7 mouse cellular contexts compared by ENCODE assay signal in the genomic region with DNA sequence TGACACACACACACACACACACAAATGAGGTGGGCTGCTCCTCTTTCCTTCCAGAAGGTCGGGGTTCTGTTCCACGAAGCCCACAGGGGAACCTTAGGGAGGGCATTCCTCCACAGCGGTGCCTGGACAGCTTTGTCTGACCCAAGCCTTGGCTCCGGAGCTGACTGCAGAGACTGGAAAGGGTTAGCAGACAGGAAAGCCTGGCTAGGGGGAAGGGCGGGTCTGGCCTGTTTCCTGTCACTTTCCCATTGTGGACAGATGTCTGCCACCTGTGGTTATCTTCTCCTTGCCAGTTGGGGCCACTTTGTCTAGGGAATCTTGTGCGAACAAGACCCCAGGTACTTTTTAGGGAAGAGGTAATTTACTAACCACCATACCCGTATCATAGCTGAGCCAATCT. TPM values are rescaled to one million over a fixed set of nuclear protein-coding genes. Genes with fewer than 3 reads are reported as not detected.
DNase-seq lines count a peak whose midpoint lies in the region; ATAC-seq and TF ChIP-seq lines count a peak whose summit lies in the region.

No protein-coding gene starts in this region.

- peak overlapping the region; percentile 37 for H3K4me2 ChIP-seq in forebrain, embryonic 11.5 days (ENCODE audit: low read depth, low read length, severe bottlenecking)
- H3K4me2 ChIP-seq in hindbrain, postnatal 0 days (ENCODE audit: low read depth, low read length) = peak overlapping the region; percentile 49
- peak overlapping the region; percentile 55 for H3K4me2 ChIP-seq in liver, embryonic 15.5 days
- peak overlapping the region; percentile 48 for H3K4me2 ChIP-seq in stomach, embryonic 14.5 days (replicated peaks; ENCODE audit: low read depth, low read length)

- no peak overlapping the region for H3K9ac ChIP-seq in forebrain, embryonic 11.5 days (ENCODE audit: low read length)
- H3K9ac ChIP-seq in hindbrain, postnatal 0 days (replicated peaks; ENCODE audit: low read length) = no peak overlapping the region; the same call in 1 of the 2 replicates
- no peak overlapping the region for H3K9ac ChIP-seq in liver, embryonic 15.5 days
- H3K9ac ChIP-seq in stomach, embryonic 14.5 days (replicated peaks; ENCODE audit: low read depth, low read length) = no peak overlapping the region

- peaks cover 7% of the 10 kb centered on the region for H3K27me3 ChIP-seq in forebrain, embryonic 11.5 days (ENCODE audit: control insufficient read depth, insufficient read depth, low read length)
- no peaks in the 10 kb centered on the region for H3K27me3 ChIP-seq in hindbrain, postnatal 0 days (ENCODE audit: insufficient read depth, low read length)
- peaks cover 25% of the 10 kb centered on the region for H3K27me3 ChIP-seq in liver, embryonic 15.5 days
- H3K27me3 ChIP-seq in stomach, embryonic 14.5 days (ENCODE audit: control insufficient read depth, insufficient read depth, low read length) = no peaks in the 10 kb centered on the region

- peak overlapping the region; percentile 53 for H3K4me3 ChIP-seq in brown adipose tissue, adult 24 weeks (ENCODE audit: insufficient read depth, low read depth, low read length)
- H3K4me3 ChIP-seq in forebrain, embryonic 11.5 days (ENCODE audit: low read depth, low read length) = no peak overlapping the region; the same call in 1 of the 2 replicates
- H3K4me3 ChIP-seq in hindbrain, postnatal 0 days (ENCODE audit: low read length) = peak overlapping the region; percentile 21
- H3K4me3 ChIP-seq in liver, embryonic 15.5 days (replicated peaks) = peak overlapping the region; percentile 35
- peak overlapping the region; percentile 27 for H3K4me3 ChIP-seq in stomach, embryonic 14.5 days (ENCODE audit: low read depth, low read length)

- no peaks in the 10 kb centered on the region for H3K4me1 ChIP-seq in brown adipose tissue, adult 24 weeks (ENCODE audit: control insufficient read depth, insufficient read depth, insufficient read length, low read length)
- H3K4me1 ChIP-seq in forebrain, embryonic 11.5 days (replicated peaks; ENCODE audit: control insufficient read depth, insufficient read depth, low read length) = peaks cover 8% of the 10 kb centered on the region
- H3K4me1 ChIP-seq in hindbrain, postnatal 0 days (ENCODE audit: insufficient read depth, low read length) = peaks cover 5% of the 10 kb centered on the region; the same call in 1 of the 2 replicates
- peaks cover 9% of the 10 kb centered on the region for H3K4me1 ChIP-seq in liver, embryonic 15.5 days (replicated peaks)
- H3K4me1 ChIP-seq in stomach, embryonic 14.5 days (ENCODE audit: control insufficient read depth, insufficient read depth, low read length) = no peaks in the 10 kb centered on the region

- TF ChIP-seq CTCF in hindbrain, postnatal 0 days (IDR thresholded peaks at IDR 0.05; ENCODE audit: low read depth) = no peak

- WGBS in forebrain, embryonic 11.5 days = 9% methylated on average over 7 of the region's 7 CpGs
- 9% methylated on average over 7 of the region's 7 CpGs for WGBS in hindbrain, postnatal 0 days
- 2% methylated on average over 7 of the region's 7 CpGs for WGBS in liver, embryonic 15.5 days (ENCODE audit: insufficient replicate concordance)
- WGBS in stomach, embryonic 14.5 days = 4% methylated on average over 7 of the region's 7 CpGs

- H3K27ac ChIP-seq in brown adipose tissue, adult 24 weeks (replicated peaks; ENCODE audit: low read depth, low read length) = no peak overlapping the region
- H3K27ac ChIP-seq in forebrain, embryonic 11.5 days (ENCODE audit: low read depth, low read length) = no peak overlapping the region
- H3K27ac ChIP-seq in hindbrain, postnatal 0 days = no peak overlapping the region
- H3K27ac ChIP-seq in liver, embryonic 15.5 days (replicated peaks) = no peak overlapping the region
- no peak overlapping the region for H3K27ac ChIP-seq in stomach, embryonic 14.5 days (ENCODE audit: low read length)

- no peak for ATAC-seq in forebrain, embryonic 11.5 days (replicated peaks; ENCODE audit: low FRiP score)
- ATAC-seq in hindbrain, postnatal 0 days = no peak
- no peak for ATAC-seq in liver, embryonic 15.5 days (ENCODE audit: insufficient read depth)
- ATAC-seq in stomach, embryonic 14.5 days (ENCODE audit: insufficient number of reproducible peaks, insufficient read depth, low FRiP score, low read depth) = peak; percentile 34; the same call in 1 of the 2 replicates

- no peaks in the 10 kb centered on the region for H3K36me3 ChIP-seq in forebrain, embryonic 11.5 days (ENCODE audit: control insufficient read depth, insufficient read depth, low read length)
- no peaks in the 10 kb centered on the region for H3K36me3 ChIP-seq in hindbrain, postnatal 0 days (ENCODE audit: insufficient read depth, low read length)
- H3K36me3 ChIP-seq in liver, embryonic 15.5 days (replicated peaks) = no peaks in the 10 kb centered on the region
- H3K36me3 ChIP-seq in stomach, embryonic 14.5 days (ENCODE audit: control insufficient read depth, insufficient read depth, low read length) = no peaks in the 10 kb centered on the region

- DNase-seq in forebrain, embryonic 11.5 days (ENCODE audit: low spot score) = no peak
- no peak for DNase-seq in hindbrain, postnatal 0 days (ENCODE audit: low spot score)
- DNase-seq in urinary bladder, postnatal 4 days (ENCODE audit: low spot score in 2 of 2) = no peak
- DNase-seq in layer of hippocampus, postnatal 25 days (ENCODE audit: extremely low spot score in 1 of 2, low spot score in 1 of 2) = no peak

- no peaks in the 10 kb centered on the region for H3K9me3 ChIP-seq in forebrain, embryonic 11.5 days (ENCODE audit: control insufficient read depth, low read length)
- H3K9me3 ChIP-seq in hindbrain, postnatal 0 days (ENCODE audit: low read length) = no peaks in the 10 kb centered on the region
- H3K9me3 ChIP-seq in liver, embryonic 15.5 days (replicated peaks) = no peaks in the 10 kb centered on the region
- no peaks in the 10 kb centered on the region for H3K9me3 ChIP-seq in stomach, embryonic 14.5 days (ENCODE audit: control insufficient read depth, low read depth, low read length)

RNA-seq across cellular contexts. Expression of a gene that starts 0.5 kb away (rescaled TPM):
- 1.2 and 2.2 TPM in 2 replicates for polyA plus RNA-seq in brown adipose tissue, adult 24 weeks (2012; ENCODE audit: insufficient read depth, insufficient read length, missing spikeins)
- 3.9 and 4.2 TPM in 2 replicates for polyA plus RNA-seq in forebrain, embryonic 11.5 days (2014; fragmentation: Nextera tagmentation; extraction: Ambion mirVana)
- total RNA-seq in hindbrain, postnatal 0 days (2014; rRNA removed) = 3.8 and 7.3 TPM in 2 replicates
- polyA plus RNA-seq in hindbrain, postnatal 0 days (2015; fragmentation: Nextera tagmentation; extraction: Ambion mirVana) = 4.8 and 5.4 TPM in 2 replicates
- 2.8 and 3.5 TPM in 2 replicates for polyA plus RNA-seq in liver, embryonic 15.5 days (2015; fragmentation: Nextera tagmentation; extraction: Ambion mirVana)
- 8.3 and 9.7 TPM in 2 replicates for polyA plus RNA-seq in stomach, embryonic 14.5 days (2014; fragmentation: Nextera tagmentation; extraction: Ambion mirVana)
- total RNA-seq in layer of hippocampus, postnatal 25 days (2021) = 1 to 10 TPM in 1 of 2 experiments, under 1 TPM in 1; 0.66 to 1.6 TPM

RNA-seq across cellular contexts. Expression of a gene that starts 21.2 kb away (rescaled TPM):
- 7.5 TPM in 2 replicates for polyA plus RNA-seq in brown adipose tissue, adult 24 weeks (2012; ENCODE audit: insufficient read depth, insufficient read length, missing spikeins)
- polyA plus RNA-seq in forebrain, embryonic 11.5 days (2014; fragmentation: Nextera tagmentation; extraction: Ambion mirVana) = 113 and 114 TPM in 2 replicates
- 60.8 and 101 TPM in 2 replicates for total RNA-seq in hindbrain, postnatal 0 days (2014; rRNA removed)
- polyA plus RNA-seq in hindbrain, postnatal 0 days (2015; fragmentation: Nextera tagmentation; extraction: Ambion mirVana) = 55.5 and 56.3 TPM in 2 replicates
- polyA plus RNA-seq in liver, embryonic 15.5 days (2015; fragmentation: Nextera tagmentation; extraction: Ambion mirVana) = 14.2 and 14.5 TPM in 2 replicates
- polyA plus RNA-seq in stomach, embryonic 14.5 days (2014; fragmentation: Nextera tagmentation; extraction: Ambion mirVana) = 53.8 and 54.3 TPM in 2 replicates
- 10 to 100 TPM; 50.2 to 56.1 TPM for total RNA-seq in layer of hippocampus, postnatal 25 days (2021)

RNA-seq across cellular contexts. Expression of a gene that starts 34.6 kb away (rescaled TPM):
- polyA plus RNA-seq in brown adipose tissue, adult 24 weeks (2012; ENCODE audit: insufficient read depth, insufficient read length, missing spikeins) = not detected in 2 replicates
- polyA plus RNA-seq in forebrain, embryonic 11.5 days (2014; fragmentation: Nextera tagmentation; extraction: Ambion mirVana) = not detected in 2 replicates
- total RNA-seq in hindbrain, postnatal 0 days (2014; rRNA removed) = not detected in 2 replicates
- polyA plus RNA-seq in hindbrain, postnatal 0 days (2015; fragmentation: Nextera tagmentation; extraction: Ambion mirVana) = not detected in 2 replicates
- not detected in 2 replicates for polyA plus RNA-seq in liver, embryonic 15.5 days (2015; fragmentation: Nextera tagmentation; extraction: Ambion mirVana)
- polyA plus RNA-seq in stomach, embryonic 14.5 days (2014; fragmentation: Nextera tagmentation; extraction: Ambion mirVana) = not detected in 2 replicates
- total RNA-seq in layer of hippocampus, postnatal 25 days (2021) = not detected
